Mouse (Mus musculus) liver (tissue): ENCODE data around the gene Rnf10.
"Not testable (repeated sequence)": the region's sequence is repeated elsewhere in the genome, so short reads cannot be mapped to it uniquely, and the experiment has no call there.

Experiments
- DNase-seq: peaks from one replicate; pipeline ENCODE4 v3.0.0-alpha.2; 2020; ENCODE audit warnings: mixed read lengths

The Rnf10 gene

DNA sequence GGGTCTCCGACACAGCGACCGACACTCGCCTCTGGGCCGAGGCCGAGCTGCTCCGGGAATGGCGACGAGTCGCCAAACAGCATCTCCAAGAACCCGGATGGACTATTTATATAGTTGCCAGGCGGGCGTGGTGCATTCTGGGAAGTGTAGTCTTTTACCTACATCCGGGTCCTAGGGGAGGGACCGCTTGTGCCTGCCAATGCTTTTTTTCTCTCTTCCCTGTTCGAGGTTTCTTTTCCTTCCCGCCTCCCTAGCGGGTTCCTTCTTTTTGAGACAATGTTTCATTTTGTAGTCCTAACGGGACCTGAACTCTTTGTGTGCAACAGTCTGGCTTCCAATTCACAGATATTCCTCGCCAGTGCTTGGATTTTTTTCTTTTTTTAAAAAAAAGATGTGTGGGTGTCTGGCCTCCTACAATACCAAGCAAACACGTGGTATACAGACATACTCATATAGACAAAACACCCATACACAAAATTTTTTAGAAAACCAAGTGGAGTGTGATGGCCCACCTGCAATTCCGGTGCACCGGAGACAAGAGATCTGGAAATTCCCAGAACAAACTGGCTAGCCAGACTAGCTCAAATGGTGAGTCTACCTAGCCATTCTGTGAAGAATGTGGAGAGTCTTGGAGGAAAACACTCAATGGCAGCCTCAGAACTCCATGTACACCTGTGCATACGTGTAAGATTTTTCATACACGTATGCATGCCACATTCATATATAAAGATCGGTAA lies at the start of gene Rnf10:
Rnf10 (minus strand) TSS at position 87 of the 737 bp plus-strand sequence.
- DNase-seq: peak; percentile 96

DNA sequence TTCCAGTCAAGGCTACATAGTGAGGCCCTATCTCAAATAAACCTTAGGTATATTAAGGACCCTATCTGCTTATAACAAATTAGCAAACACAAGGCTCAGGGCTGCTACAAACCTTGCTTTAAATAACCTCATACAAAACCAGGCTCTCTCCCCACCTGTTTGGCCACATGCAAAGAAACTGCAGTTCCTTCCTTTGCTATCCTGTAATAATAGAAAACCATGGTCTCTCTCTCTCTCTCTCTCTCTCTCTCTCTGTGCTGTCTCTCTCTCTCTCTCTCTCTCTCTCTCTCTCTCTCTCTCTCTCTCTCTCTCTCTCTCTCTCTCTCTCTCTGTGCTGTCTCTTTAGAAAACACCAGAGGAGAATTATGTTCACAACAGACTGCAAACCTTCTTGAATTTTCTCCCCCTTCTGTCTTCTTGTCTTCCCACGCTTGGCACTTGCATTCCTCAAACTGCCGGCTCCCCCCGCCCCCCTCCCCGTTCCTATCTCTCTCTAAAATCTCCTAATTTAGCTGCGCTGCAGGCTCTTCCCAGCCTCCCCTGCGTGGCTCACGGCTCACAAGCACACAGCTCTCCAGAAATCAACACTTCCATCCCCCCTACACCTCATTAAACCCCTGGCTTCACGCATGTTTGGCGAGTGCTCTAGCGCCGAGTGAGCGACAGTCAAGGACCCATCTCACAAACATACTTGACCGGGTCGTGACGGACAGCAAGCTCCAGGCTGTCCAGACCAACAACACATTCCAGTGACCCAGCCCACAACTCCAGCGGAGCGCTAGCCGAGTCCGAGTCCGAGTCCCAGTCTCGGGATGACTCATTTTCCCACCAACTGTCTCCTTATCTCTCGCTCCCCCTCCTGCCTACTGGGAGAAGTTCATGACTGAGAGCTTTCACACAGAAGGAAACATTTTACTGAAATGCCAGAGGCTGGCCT lies 46.6 kb upstream of the Rnf10 start:
- DNase-seq: peak; percentile 75

DNA sequence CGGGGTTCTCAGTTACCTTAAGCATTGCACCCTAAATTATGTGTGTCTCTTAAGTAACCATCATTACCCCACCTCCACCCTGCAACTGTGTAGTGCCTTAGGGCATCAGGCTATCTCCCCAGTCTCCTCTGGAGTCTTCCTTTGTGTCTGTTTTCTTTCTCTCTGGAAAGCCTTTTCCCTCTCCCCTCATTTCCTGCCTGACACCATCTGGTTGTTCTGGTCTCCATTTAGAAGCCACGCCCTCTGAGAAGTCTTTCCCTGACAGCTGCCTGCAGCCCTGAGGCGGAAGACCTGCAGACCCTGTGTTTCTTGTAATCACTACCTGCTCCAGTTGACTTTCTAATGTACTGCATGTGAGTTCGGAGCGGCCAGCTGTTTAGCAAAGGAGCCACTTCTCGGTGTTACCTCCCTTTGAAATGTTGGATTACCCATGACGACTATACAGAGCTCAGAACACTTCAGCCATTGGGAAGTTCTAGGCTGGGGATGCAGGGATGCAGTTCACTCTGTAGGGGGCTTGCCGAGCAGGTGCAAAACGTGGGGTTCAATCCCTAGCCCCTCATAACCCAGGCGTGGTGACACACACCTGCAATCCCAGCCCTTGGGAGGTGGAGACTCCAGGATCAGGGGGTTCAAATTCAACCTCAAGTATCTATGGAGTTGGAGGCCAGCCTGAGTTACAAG lies 45.1 kb upstream of the Rnf10 start:
- DNase-seq: peak; percentile 28

DNA sequence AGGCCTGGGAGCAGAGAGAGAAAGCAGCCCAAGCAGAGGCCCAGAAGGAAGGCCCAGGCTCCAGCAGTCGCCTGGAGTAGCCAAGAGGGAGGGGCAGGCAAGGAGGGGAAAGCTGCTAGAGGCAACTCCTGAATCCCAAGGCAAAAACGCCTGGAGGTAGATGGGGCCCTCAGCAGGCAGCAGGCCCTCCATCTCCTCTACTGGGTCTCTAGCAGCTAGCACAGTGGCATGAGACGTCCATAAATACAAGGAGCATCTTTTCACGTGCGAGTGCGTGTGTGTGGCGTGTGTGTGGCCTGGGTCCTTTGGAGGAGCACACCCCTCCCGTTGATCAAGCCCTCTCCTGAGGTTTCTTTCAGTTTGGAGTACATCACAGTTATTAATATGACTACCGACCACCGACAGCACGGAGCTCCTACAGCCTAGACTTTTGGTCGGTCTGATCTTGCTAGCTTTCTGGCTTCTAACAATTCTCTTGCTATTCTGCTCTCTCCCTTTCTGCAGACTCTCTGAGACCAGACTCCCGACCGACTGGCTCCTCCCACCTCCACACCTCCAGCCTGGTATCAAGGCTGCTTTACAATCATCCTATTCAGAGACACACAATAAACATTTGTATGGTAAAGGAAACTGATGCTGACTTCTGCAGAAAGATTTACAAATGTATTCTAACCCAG lies 44.4 kb upstream of the Rnf10 start:
- no peak for DNase-seq

DNA sequence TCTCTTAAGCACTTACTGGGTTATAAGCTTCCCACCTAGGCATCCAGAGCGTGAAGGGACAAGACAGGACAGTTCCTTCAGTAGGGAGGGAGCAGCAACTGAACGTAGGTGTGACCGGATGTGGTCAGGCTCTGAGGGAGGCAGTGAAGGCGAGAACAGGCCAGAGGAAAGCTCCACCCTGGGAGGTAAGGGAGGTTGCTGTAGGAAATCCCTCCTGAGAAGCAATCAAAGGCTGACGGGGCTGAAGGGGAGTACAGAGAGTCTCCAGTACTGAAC lies 40.9 kb upstream of the Rnf10 start:
- DNase-seq: peak; percentile 29

DNA sequence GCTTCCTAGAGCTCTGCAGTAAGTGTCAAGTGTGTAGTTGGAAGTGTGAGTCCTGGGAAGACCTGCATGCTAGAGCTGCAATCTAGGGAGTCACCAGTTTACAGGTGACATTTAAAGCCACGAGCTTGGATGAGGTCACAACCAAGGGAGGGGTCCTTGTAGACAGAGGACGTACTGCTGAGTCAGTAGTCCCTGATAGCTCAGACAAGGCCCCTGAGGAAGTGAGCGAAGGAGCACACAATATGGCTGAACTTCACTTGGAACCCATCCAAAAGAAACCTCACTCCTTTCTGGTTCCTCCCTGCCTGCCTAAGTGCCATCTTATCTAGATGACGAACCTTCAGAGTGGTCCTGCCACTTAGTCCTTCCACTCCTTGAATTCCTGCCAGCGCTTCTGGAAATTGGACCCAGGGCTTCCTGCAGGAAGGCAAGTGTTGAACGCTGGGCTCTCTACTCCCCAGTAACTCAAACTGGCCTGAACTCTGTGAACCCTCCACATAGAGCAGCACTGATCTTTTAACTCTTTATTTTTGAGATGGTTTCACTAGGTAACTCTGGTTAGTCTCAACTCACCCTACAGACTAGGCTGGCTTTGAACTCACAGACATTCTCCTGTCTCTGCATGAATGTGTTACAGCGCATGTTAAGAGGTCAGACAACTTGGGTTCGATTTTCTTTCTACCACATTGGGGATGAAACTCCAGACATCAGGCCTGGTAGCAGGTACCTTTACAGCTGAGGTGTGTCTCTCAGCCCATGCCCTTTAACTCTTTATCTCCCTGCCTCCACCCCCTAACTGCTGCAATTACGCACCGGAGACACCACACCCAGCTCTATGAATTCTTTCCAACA lies 40.3 kb upstream of the Rnf10 start:
- DNase-seq: peak; percentile 46

DNA sequence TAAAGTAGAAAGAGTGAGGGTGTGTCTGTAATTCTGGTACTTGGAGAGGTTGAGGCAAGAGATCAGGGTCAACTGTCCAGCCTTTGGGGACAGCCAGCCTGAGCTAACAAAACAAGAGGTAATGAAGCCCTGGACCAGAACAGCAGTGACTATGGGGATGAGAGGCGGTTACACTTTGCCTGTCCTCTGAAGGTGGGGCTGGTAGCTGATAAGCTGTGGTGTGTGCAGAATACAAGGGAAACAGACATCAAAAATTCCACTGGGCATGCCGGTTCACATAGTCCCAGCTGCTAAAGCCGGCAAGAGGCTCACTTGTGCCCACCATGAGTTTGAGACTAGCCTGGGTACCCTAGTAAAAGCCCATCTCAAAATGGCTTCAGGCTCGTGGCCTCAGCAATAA lies 39.7 kb upstream of the Rnf10 start:
- peak; percentile 55 for DNase-seq

DNA sequence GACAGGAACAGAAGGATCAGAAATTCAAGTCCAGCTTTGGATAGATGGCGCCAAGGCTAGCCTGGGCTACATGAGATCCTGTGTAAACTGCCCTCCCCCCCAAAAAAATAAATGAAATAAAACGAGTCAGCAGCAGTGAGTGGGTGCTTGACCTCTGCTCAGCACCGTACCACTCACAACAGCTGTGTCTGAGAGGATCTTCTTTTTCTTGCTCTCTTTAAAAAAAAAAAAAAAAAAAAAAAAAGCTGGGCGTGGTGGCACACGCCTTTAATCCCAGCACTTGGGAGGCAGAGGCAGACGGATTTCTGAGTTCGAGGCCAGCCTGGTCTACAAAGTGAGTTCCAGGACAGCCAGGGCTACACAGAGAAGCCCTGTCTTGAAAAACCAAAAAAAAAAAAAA lies 29.5 kb upstream of the Rnf10 start:
- not testable (repeated sequence) for DNase-seq

DNA sequence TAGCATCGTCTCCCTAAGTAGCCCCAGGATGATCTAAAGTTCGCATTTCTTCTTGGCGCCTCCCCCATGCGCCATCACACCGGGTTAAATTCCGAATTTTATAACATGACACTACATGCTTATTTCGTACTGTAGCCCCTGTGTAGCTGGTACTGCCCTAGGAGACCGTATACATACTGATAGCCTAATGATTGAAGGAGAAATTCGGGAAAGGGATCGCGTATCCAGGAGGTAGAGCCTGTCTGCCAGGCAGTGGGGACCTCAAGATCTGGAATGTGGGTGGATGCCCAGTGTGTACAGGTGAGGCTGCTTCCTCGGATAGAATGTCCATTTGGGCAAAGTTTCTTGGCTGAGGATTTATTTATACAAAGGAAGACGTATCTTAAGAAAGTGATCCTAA lies 28.9 kb upstream of the Rnf10 start:
- DNase-seq: no peak

DNA sequence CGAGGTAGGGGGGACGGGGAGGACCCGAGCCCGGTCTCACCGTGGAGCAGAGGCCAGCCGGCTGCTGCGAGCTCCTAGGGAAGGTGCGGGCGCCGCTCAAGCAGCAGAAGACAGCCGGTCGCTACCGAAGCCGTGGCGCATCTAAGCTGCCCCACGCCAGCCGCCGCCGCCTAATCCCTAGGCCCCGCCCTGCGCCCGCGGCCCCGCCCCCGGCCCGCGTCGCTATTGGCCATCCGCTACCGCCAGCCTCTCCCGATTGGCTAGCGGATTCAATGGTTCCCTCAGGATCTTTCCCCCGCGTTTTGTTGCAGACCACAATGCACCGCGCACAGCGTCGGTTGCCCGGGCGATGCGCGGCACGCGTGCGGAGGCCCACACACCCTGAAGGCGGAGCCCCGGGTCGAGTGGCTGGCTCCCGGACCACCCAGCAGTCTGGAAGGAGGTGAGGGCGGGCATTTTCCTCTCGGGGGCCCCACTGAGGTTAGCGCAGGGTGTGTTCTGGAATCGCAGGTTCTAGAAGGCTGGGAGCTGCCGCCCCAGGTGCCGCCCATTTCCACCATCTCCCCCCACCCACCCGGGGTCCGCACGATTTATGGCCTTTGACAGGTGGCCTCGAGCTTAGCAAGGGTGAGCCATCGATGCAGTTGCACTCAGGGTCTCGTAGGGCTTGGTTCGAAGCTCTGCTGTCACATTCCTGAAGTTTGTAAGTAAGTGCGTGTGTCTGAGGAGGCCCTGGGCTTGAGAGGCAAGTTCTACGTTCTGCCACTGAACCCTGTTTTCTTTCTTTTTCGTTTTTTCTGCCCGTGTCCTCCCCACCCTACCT lies 28.3 kb upstream of the Rnf10 start, which contains the start of gene Dynll1:
Dynll1 (minus strand) TSS at position 208 of the 823 bp plus-strand sequence.
- DNase-seq: peak; percentile 99

DNA sequence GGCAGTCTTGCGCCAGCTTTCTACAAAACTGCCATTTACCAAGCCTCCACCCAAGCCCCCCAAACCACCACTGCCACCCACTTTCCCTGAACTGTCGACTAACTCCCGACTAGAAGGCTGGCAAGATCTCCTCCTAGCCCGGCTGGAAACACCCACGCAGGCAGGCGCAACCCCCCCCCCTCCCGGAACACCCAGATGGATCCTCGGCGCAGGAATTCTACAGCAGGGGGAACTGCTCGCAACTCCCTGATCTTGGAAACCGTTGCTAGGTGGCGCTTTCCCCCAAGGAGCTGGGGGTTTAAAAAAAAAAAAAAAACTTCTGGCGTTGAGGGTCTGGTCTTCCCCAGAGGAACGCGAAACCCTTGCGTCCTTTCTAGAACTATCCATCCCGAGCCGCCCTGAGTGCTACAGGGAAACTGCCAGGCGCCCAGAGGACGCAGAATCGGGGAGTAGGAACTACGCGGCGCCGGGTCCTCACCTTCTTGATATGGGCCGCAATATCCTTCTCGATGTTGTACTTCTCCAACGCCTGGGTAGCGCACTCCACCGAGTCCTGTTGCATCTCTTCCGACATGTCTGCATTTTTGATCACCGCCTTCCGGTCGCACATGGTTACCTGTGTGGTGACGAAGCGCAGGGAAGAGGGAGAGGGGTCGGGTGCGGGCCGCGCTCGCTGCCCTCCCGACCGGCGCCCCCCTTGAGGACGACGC lies 27.5 kb upstream of the Rnf10 start:
- DNase-seq: peak; percentile 68

DNA sequence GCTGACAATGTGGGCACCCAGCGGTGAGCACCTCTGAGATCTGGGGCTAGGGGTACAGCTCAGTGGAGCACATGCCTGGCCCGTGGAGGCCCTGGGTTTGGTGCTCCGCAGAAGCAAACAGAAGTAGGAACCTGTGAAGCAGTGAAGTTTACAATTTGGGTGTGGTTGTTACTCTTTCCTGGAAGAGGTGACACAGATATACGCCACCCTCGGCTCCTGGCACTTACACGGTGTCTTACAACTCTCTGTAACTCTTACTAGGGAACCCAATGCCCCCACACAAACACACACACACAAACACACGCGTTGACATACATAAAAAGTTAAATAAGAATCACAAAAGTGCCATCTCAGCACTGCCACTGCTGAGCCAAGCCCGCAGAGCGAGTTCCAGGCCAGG lies 23.6 kb upstream of the Rnf10 start:
- DNase-seq: peak; percentile 60

DNA sequence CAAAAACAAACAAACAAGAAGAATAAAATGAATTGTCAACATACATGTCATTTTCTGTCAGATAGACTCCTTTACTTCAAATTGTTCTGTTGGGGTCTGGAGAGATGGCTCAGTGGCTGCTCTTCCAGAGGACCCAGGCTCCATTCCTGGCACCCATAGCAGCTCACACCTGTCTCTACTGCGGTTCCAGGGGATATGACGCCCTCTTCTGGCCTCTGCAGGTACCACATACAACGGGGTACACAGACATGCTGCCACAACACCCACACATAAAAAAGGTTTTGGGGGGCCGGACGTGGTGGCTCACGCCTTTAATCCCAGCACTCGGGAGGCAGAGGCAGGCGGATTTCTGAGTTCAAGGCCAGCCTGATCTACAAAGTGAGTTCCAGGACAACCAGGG lies 21.5 kb upstream of the Rnf10 start:
- DNase-seq: peak; percentile 38

DNA sequence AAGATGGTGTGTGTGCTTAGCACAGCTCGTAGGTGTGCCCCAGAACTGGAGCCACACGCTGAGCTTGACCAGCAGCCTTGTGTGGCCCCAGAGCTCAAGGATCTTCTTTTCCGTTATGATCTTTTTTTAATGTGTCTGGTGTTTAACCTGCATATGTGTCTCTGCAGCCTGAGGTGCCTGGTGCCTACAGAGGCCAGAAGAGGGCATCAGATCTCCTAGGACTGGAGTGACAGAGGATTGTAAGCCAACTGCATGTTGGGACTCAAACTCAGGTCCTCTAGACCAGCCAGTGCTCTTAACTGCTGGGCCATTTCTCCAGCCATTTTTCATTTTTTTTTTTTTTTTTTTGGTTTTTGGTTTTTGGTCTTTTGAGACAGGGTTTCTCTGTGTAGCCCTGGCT lies 12.0 kb upstream of the Rnf10 start:
- peak; percentile 40 for DNase-seq

DNA sequence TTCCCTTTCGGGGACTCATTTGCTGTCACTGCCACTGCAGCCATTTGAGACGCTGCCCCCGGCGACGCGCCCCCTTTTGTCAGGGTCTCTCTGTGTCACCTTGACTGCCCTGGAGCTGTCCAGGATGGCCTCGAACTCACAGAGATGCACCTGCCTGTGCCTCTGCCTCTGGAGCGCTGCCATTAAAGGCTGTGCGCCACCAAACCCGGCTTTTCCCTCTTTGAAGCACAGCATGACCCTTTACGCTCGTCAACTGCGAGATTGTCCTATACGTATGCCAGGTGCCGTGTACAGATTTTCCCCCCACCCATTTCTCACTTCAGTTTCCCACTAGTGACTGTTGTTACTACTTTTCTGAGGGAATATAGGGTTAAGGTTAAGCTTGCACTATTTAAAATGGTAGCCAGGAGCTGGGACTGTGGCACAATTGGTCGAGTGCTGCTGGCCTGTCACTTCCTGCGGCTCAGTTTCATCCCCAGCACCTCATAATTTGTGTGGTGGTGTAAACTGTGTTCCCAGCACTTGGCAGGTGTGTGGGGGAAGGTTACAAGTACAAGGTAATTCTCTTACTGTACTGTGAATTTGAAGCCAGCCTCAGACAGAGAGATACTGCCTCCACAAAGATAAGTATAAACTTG lies 7.5 kb upstream of the Rnf10 start:
- DNase-seq: peak; percentile 34

DNA sequence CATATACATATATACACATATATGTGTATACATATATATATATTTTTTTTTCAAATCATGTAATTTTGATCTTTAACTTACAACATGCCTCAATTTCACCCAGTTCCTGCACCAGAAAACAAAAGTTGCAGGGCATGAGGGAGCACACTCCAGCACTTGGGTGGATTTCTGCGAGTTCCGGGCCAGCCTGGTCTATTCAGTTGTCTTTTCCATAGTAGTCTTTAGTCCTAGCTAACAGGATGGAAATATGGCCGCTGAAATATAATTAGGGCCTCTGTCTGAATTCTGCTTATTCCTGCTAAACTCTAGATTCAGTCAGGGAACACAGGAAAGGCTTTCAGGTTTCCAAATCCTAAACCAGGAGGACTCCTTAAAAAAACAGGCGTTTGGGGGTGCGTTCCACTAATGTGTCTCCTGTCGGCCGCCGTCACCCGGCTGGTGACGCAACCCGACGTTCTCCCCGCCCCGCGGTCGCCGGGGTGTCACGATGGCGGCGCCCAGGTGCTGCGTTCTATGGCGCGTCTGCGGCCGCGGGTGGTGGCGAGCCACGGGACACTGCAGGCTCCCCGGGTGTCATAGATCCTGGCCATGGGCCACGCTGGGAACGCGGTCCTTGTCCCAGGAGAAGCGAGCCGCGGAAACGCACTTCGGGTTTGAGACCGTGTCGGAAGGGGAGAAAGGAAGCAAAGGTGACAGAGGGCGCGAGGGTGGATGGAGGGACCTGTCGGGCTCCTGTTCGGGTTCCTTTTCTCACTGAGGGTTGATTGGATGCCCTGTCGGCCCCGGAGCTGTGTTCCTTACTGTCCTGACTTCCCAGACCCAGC lies 6.7 kb upstream of the Rnf10 start, which contains the start of gene Coq5:
Coq5 (plus strand) TSS at position 441 of the 824 bp plus-strand sequence.
- peak; percentile 90 for DNase-seq

DNA sequence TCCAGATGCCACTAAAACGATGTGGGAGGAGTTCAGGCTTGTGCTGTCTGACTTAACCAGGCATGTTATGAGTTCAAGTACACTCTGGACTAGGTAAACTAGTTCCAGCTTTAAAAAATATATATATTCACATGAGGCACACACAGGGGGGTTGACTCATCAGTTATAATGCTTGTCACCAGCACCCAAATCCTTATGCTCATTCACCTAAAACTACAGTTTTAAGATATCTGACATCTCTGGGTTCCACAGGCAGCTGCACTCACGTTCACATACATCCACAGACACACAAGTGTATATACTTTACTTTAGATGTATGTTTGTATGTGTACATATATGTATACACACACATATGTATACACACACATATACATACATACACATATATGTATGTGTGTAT lies 6.1 kb upstream of the Rnf10 start:
- no peak for DNase-seq

DNA sequence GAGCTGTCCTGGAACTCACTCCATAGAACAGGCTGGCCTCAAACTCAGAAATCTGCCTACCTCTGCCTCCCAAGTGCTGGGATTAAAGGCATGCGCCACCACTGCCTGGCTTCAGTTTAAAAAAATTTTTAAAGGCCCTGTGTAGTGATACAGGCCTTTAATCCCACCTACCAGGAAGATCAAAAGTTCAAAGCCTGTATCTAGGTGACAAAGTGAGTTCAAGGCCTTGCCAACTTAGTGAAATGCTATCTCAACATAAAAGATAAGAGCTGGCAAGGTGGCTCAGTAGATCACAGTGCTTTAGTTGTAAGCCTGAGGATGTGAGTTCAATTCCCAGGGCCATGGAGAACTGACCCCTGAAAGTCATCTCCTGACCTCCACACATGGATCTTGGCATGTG lies 5.4 kb upstream of the Rnf10 start:
- no peak for DNase-seq

DNA sequence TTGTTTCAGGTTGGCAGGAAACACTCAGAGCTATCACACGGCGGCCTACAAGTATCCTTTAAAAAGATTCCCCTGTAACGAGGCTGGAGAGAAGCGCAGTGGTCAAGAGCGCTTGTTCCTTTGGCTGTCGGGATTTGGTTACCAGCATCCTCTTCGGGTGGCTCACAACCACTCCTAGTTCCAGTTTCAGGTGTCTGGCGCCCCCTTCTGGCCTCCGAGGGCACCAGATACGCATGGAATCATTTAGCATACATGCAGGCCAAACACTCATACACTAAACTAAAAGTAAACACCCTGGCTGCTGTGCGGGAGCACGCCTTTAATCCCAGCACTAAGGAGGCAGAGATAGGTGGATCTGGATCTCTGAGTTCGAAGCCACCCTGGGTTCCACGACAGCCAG lies 3.3 kb upstream of the Rnf10 start:
- peak; percentile 80 for DNase-seq
